Mouse (Mus musculus): ENCODE data around the gene Sh2d1b2. TPM values are rescaled to one million over a fixed set of nuclear protein-coding genes. Genes with fewer than 3 reads are reported as not detected.

The Sh2d1b2 gene
- polyA plus RNA-seq, 1 experiment from 2014 or later = not detected

GRCm38 (mm10) chr1:170293257-170293656, 60.7 kb downstream of the Sh2d1b2 start:
- Histone ChIP-seq H3K4me3 (ENCODE audit: low read depth, low read length) (no peak overlapping the region), H3K9ac (ENCODE audit: low read depth, low read length) (no peak overlapping the region), H3K36me3 (ENCODE audit: control insufficient read depth, insufficient read depth, low read length) (no peaks in the 10 kb centered on the region), H3K4me2 (no peak overlapping the region), H3K27me3 (replicated peaks; ENCODE audit: control insufficient read depth, insufficient read depth, low read length) (no peaks in the 10 kb centered on the region), H3K9me3 (ENCODE audit: control insufficient read depth, low read length) (no peaks in the 10 kb centered on the region), H3K4me1 (replicated peaks; ENCODE audit: control insufficient read depth, insufficient read depth, low read length) (no peaks in the 10 kb centered on the region), H3K27ac (ENCODE audit: low read depth, low read length) (no peak overlapping the region)
- no peak for ATAC-seq (replicated peaks; ENCODE audit: low FRiP score)
- DNase-seq (ENCODE audit: low spot score) = no peak
- WGBS = 69% methylated on average over 5 of the region's 5 CpGs

DNA sequence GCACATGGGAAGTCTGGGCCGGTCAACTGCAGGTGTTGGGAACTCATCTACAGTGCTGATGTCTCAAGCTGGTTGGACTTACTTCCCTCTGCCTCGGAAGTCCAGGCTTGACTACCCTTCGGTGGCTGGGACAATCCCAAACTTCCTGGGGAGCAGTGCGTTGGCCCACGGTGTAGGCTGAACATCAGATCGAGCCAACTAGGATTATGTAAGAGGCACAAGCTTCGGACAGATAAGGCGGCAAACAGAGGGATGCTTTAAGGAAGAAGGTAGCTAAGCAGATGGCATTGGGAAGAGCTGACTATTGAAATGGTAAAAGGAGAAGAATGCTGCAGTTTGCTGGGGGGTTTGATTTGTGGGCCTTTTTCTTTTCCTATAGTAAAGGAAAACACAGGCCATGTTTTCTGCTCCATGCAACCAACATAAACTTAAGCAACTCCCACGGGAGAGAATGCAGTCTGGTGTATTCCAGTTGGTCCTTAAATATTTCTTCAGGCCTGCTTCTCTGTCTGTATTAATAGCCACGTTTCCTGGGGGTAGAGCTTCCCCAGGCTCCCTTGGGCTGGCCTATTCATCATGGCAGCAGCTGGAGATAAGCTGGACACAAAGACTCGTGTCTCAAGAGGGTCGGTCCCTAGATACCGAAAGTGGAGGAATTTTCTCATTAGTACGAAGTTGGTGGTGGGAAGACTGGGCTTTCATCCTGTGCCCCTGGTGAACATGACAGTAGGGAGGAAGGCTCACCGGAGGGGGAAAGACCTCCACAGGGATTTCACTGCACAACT, 62.4 kb downstream of the Sh2d1b2 start:
- ATAC-seq (replicated peaks; ENCODE audit: low FRiP score) = no peak
- 69% methylated on average over 15 of the region's 15 CpGs for WGBS
- Histone ChIP-seq H3K4me2 (no peak overlapping the region), H3K4me1 (replicated peaks; ENCODE audit: control insufficient read depth, insufficient read depth, low read length) (no peaks in the 10 kb centered on the region), H3K9me3 (ENCODE audit: control insufficient read depth, low read length) (no peaks in the 10 kb centered on the region), H3K9ac (ENCODE audit: low read depth, low read length) (no peak overlapping the region), H3K27ac (ENCODE audit: low read depth, low read length) (no peak overlapping the region), H3K36me3 (ENCODE audit: control insufficient read depth, insufficient read depth, low read length) (no peaks in the 10 kb centered on the region), H3K4me3 (ENCODE audit: low read depth, low read length) (no peak overlapping the region), H3K27me3 (replicated peaks; ENCODE audit: control insufficient read depth, insufficient read depth, low read length) (no peaks in the 10 kb centered on the region)
- no peak for DNase-seq (ENCODE audit: low spot score)

DNA sequence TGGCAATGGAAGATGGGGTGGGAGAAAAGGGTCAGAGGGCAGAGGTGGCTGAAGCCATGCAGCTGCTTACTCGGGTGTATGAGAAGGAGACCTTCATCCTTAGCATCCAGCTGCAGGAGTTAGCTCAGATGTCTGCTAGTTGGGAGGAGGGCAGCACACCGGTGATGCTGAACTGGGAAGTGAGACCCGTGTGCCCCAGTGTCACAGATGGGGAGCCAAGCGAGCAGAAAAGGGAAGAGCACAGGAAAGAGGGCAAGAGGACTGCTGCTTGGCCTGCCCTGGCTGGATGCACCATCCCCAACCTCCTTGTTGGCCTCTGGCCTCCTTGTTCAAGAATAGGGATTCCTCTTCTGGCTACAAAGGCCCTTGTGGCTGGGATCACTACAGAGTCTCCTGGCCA, 66.9 kb downstream of the Sh2d1b2 start:
- Histone ChIP-seq H3K9me3 (ENCODE audit: control insufficient read depth, low read length) (no peaks in the 10 kb centered on the region), H3K4me2 (no peak overlapping the region), H3K27ac (ENCODE audit: low read depth, low read length) (no peak overlapping the region), H3K9ac (ENCODE audit: low read depth, low read length) (no peak overlapping the region), H3K4me1 (replicated peaks; ENCODE audit: control insufficient read depth, insufficient read depth, low read length) (no peaks in the 10 kb centered on the region), H3K4me3 (ENCODE audit: low read depth, low read length) (no peak overlapping the region), H3K36me3 (ENCODE audit: control insufficient read depth, insufficient read depth, low read length) (no peaks in the 10 kb centered on the region), H3K27me3 (replicated peaks; ENCODE audit: control insufficient read depth, insufficient read depth, low read length) (no peaks in the 10 kb centered on the region)
- no peak for ATAC-seq (replicated peaks; ENCODE audit: low FRiP score)
- 65% methylated on average over 4 of the region's 4 CpGs for WGBS
- no peak for DNase-seq (ENCODE audit: low spot score)

DNA sequence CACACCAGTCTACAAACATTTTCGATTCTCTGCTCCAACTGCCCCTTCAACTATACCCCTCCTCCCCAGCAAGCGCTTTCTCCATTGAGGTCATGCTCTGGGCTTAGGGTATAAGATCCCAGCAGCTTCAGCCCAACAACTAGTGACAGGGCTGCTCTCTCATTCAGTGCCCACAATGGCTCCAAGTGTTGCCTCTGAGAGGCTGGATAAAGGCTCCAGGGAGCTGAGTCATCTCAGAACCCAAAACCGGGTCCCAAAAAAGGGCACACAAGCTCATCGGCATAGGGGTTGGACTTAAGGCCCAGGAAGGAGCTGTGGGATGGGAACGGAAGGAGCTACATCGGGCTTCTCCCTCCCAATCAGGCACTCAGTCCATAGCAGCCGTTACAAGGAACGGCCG, 69.1 kb downstream of the Sh2d1b2 start:
- WGBS = 86% methylated on average over 9 of the region's 9 CpGs
- ATAC-seq (replicated peaks; ENCODE audit: low FRiP score) (no peak), DNase-seq (ENCODE audit: low spot score) (no peak)
- no peak overlapping the region for H3K4me3 ChIP-seq (ENCODE audit: low read depth, low read length)
- no peak overlapping the region for H3K9ac ChIP-seq (ENCODE audit: low read depth, low read length)
- H3K4me1 ChIP-seq (replicated peaks; ENCODE audit: control insufficient read depth, insufficient read depth, low read length) = no peaks in the 10 kb centered on the region
- no peaks in the 10 kb centered on the region for H3K27me3 ChIP-seq (replicated peaks; ENCODE audit: control insufficient read depth, insufficient read depth, low read length)
- H3K27ac ChIP-seq (ENCODE audit: low read depth, low read length) = no peak overlapping the region
- H3K9me3 ChIP-seq (ENCODE audit: control insufficient read depth, low read length) = no peaks in the 10 kb centered on the region
- no peaks in the 10 kb centered on the region for H3K36me3 ChIP-seq (ENCODE audit: control insufficient read depth, insufficient read depth, low read length)
- no peak overlapping the region for H3K4me2 ChIP-seq

GRCm38 (mm10) chr1:170302456-170302855, 69.9 kb downstream of the Sh2d1b2 start:
- Histone ChIP-seq H3K9me3 (ENCODE audit: control insufficient read depth, low read length) (no peaks in the 10 kb centered on the region), H3K4me3 (ENCODE audit: low read depth, low read length) (no peak overlapping the region), H3K4me2 (no peak overlapping the region), H3K4me1 (replicated peaks; ENCODE audit: control insufficient read depth, insufficient read depth, low read length) (no peaks in the 10 kb centered on the region), H3K9ac (ENCODE audit: low read depth, low read length) (no peak overlapping the region), H3K27me3 (replicated peaks; ENCODE audit: control insufficient read depth, insufficient read depth, low read length) (no peaks in the 10 kb centered on the region), H3K27ac (ENCODE audit: low read depth, low read length) (no peak overlapping the region), H3K36me3 (ENCODE audit: control insufficient read depth, insufficient read depth, low read length) (no peaks in the 10 kb centered on the region)
- WGBS = 75% methylated on average over 6 of the region's 6 CpGs
- no peak for ATAC-seq (replicated peaks; ENCODE audit: low FRiP score)
- DNase-seq (ENCODE audit: low spot score) = no peak

- ATAC-seq (replicated peaks; ENCODE audit: low FRiP score) (no peak), DNase-seq (ENCODE audit: low spot score) (no peak)
- H3K4me2 ChIP-seq = no peak overlapping the region
- no peak overlapping the region for H3K4me3 ChIP-seq (ENCODE audit: low read depth, low read length)
- H3K9ac ChIP-seq (ENCODE audit: low read depth, low read length) = no peak overlapping the region
- H3K4me1 ChIP-seq (replicated peaks; ENCODE audit: control insufficient read depth, insufficient read depth, low read length) = no peaks in the 10 kb centered on the region
- no peaks in the 10 kb centered on the region for H3K27me3 ChIP-seq (replicated peaks; ENCODE audit: control insufficient read depth, insufficient read depth, low read length)
- WGBS = 85% methylated on average over 6 of the region's 6 CpGs
- no peaks in the 10 kb centered on the region for H3K36me3 ChIP-seq (ENCODE audit: control insufficient read depth, insufficient read depth, low read length)
- H3K9me3 ChIP-seq (ENCODE audit: control insufficient read depth, low read length) = no peaks in the 10 kb centered on the region
- no peak overlapping the region for H3K27ac ChIP-seq (ENCODE audit: low read depth, low read length)
These were observed 70.6 kb downstream of the Sh2d1b2 start for GRCm38 (mm10) chr1:170303103-170303502.

Other genes starting within 250 kb of the Sh2d1b2 start
- 7.1 and 9.8 TPM in 2 replicates for gene Ddr2, start 122.0 kb upstream of the Sh2d1b2 start, polyA plus RNA-seq (2014; fragmentation: Nextera tagmentation; extraction: Ambion mirVana)
- 59.6 and 60.0 TPM in 2 replicates for gene Uap1, start 57.8 kb upstream of the Sh2d1b2 start, polyA plus RNA-seq (2014; fragmentation: Nextera tagmentation; extraction: Ambion mirVana)
- 16.0 and 17.0 TPM in 2 replicates for gene Uhmk1, start 17.4 kb upstream of the Sh2d1b2 start, polyA plus RNA-seq (2014; fragmentation: Nextera tagmentation; extraction: Ambion mirVana)
- gene Sh2d1b1, start 44.6 kb downstream of the Sh2d1b2 start, polyA plus RNA-seq (2014; fragmentation: Nextera tagmentation; extraction: Ambion mirVana) = 0.12 TPM in 1 of 2 replicates, not detected in the other
- gene Gm7694, start 73.6 kb downstream of the Sh2d1b2 start, polyA plus RNA-seq (2014; fragmentation: Nextera tagmentation; extraction: Ambion mirVana) = 2.7 and 3.2 TPM in 2 replicates
- 0.84 and 1.1 TPM in 2 replicates for gene Spata46, start 76.1 kb downstream of the Sh2d1b2 start, polyA plus RNA-seq (2014; fragmentation: Nextera tagmentation; extraction: Ambion mirVana)

All from liver, embryonic 11.5 days (tissue).